Mouse (Mus musculus) layer of hippocampus, adult 11-12 months (tissue): ENCODE data around the gene P3h1.
"Not testable (repeated sequence)": the region's sequence is repeated elsewhere in the genome, so short reads cannot be mapped to it uniquely, and the experiment has no call there.

Experiments used
- DNase-seq: peaks from one replicate; pipeline ENCODE4 v3.0.0; 2022; ENCODE audit warnings: low spot score

P3h1 gene

GRCm38 (mm10) chr4:119275226-119275625, 42.5 kb downstream of the P3h1 start:
- DNase-seq, result no peak

GRCm38 (mm10) chr4:119275726-119276125, 43.0 kb downstream of the P3h1 start:
- DNase-seq, result no peak

- DNase-seq, result not testable (repeated sequence)
These were observed 46.1 kb downstream of the P3h1 start for GRCm38 (mm10) chr4:119278784-119279183.

- DNase-seq, result no peak
These were observed 52.1 kb downstream of the P3h1 start for GRCm38 (mm10) chr4:119284861-119285260.

- no peak for DNase-seq
These were observed 52.6 kb downstream of the P3h1 start for GRCm38 (mm10) chr4:119285336-119285735.

DNA sequence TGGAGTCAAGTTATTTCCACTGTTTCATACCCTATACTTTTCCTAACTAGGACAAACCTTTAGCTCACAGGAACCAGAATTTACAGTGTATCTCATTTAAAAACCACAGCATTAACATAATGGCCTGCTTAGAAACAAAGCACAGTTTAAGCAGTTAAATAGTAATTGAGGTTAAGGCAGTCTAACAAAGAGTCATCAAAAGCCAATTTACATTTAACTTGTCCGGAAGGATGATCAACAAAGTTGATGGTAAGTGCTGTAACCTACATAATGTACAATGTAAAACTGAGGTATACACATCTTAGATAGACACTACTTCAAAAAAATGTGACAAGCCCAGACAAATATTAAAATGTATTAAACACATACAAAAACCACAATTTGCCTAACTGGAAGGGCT, 59.2 kb downstream of the P3h1 start:
- no peak for DNase-seq

DNA sequence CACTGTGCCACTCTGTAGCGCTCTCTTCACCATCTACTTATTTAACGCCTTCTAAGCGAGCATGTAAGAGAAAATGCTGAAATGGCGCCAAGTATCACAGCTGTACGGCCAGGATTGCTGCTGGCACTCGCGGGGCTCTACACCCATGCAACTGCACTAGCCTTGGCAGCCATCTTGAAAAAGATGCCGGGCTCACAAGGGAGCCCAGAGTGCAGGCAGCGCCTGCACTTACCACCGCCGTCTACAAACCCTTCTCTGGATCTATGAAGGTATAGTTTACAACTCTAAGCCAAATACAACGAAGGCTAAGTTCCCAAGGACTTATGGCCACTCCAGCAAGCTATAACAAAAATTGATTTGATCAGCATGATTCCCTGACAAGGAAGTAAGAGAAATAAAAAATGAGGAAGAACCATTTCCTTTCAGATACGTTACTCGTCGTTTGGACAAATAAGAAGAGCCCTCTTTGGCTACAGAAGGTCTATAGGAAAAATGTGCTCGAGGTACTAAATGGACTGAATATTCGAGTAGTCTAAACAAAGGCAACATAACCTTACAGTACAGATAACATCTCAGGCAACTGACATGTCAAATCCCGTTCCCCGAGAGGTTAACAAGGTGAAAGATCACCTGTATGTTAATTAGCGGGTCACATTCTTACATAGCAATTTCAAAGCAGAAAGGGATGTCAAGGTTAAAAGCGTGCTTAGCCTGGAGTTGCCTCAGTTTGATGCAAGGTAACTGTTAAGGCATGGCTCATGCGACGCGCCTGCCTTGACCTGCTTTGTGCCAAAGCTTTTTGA, 60.3 kb downstream of the P3h1 start:
- peak; percentile 61 for DNase-seq

GRCm38 (mm10) chr4:119293574-119294258, 61.0 kb downstream of the P3h1 start:
- DNase-seq, result peak; percentile 25

DNA sequence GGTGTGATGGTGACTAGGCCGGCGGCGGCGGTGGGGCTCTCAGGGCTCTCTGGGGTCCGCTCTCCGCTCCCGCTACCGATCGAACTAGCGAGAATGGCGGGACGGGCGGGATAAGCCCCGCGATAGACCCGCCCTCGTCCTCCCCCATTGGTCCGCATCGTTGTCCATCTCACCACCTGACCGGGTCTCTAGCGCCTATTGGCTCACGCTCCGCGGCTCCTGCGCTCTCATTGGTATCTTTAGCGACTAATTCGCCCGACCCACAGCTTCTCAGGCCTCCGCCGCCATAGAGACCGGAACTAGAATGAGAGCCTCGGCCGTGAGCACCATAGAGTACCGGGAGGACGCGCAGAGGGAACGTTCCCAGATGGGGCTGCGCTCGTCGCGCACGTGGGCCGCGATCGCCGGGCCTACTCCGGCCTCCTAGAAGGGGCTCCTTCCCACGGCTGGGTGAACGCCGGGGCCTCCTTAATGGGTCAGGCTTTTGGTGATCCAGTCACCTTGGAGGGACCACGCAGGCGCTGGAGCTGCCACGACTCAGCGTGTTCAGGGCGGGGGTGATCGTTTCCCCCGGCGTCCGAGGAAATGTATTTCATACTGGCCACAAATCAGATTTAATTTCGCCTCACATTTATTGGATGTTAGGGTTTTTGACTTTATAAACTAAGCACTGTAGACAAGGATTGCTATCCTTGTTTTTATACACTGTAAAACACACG, 61.9 kb downstream of the P3h1 start, which contains the start of gene Ybx1:
Gene Ybx1, minus strand, starts transcription at position 190 of the 719 bp plus-strand sequence.
- DNase-seq, result peak; percentile 100

- DNase-seq, result no peak
These were observed 62.4 kb downstream of the P3h1 start for GRCm38 (mm10) chr4:119295134-119295453.

DNA sequence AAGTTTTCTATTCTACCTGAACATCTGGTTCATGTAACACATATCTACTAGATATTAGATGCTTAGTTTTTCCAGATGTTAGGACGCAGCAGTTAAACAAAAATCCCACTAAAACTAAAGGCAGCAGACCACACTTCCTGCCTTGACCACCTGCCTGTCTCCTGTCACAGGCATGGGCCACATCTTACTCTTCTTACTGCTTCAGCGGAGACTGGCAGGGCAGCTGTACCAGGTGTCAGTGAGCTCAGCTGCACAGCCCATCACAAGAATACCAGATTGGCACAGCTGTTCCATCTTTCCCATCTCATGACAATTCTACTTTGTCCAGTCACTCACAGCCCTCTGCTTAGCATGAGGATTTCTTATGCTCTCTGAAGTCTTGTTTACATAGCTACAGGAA, 64.6 kb downstream of the P3h1 start:
- no peak for DNase-seq
